Mouse (Mus musculus) MEL (cell line): ENCODE data around the gene Htr2a.
A peak's percentile ranks its signal among the peaks of the same experiment; 100 is the strongest.

ENCODE experiments used
- BHLHE40 ChIP-seq: IDR thresholded peaks from 2 replicates; pipeline ENCODE4 v1.6.1; 2012; ENCODE audit warnings: low read depth, mild to moderate bottlenecking, inconsistent platforms, low read length, improper control_type of control experiment, borderline replicate concordance
- CHD2 ChIP-seq: IDR thresholded peaks from 2 replicates; pipeline ENCODE4 v1.6.1; 2011; ENCODE audit warnings: low read length, improper control_type of control experiment
- CTCF ChIP-seq, 3 experiments: IDR thresholded peaks in 2 of 3; conservative IDR thresholded peaks in 1 of 3; 2 replicates each; pipeline ENCODE4 v1.5.1; 2011 to 2012; ENCODE audit warnings: low read length in 3 of 3, low read depth in 2 of 3, mild to moderate bottlenecking in 2 of 3, improper control_type of control experiment in 1 of 3, inconsistent platforms in 1 of 3, mixed read lengths in 1 of 3, moderate library complexity in 1 of 3; ENCODE audit not compliant: control insufficient read depth in 1 of 3, insufficient read depth in 1 of 3, poor library complexity in 1 of 3, severe bottlenecking in 1 of 3
- EP300 ChIP-seq, 2 experiments: IDR thresholded peaks; 2 replicates each; pipeline ENCODE4 v1.6.1; 2011; ENCODE audit warnings: improper control_type of control experiment in 2 of 2, low read length in 2 of 2, low read depth in 1 of 2, mild to moderate bottlenecking in 1 of 2
- ETS1 ChIP-seq: IDR thresholded peaks from 2 replicates; pipeline ENCODE4 v1.6.1; 2012; ENCODE audit warnings: low read depth, mild to moderate bottlenecking, inconsistent platforms, low read length, improper control_type of control experiment, moderate library complexity
- POLR2A ChIP-seq, 2 experiments: IDR thresholded peaks; 2 replicates each; pipeline ENCODE4 v1.6.1; 2011 to 2012; ENCODE audit warnings: low read length in 2 of 2, mild to moderate bottlenecking in 2 of 2, control low read depth in 1 of 2, improper control_type of control experiment in 1 of 2, low read depth in 1 of 2, moderate library complexity in 1 of 2; ENCODE audit not compliant: control insufficient read depth in 1 of 2, insufficient read depth in 1 of 2, poor library complexity in 1 of 2
- RCOR1 ChIP-seq: IDR thresholded peaks from 2 replicates; pipeline ENCODE4 v1.6.1; 2012; ENCODE audit warnings: low read depth, mild to moderate bottlenecking, inconsistent platforms, low read length, improper control_type of control experiment
- USF2 ChIP-seq, 2 experiments: IDR thresholded peaks; 2 replicates each; pipeline ENCODE4 v1.6.1; 2011 to 2012; ENCODE audit warnings: improper control_type of control experiment in 2 of 2, low read length in 2 of 2, borderline replicate concordance in 1 of 2, inconsistent platforms in 1 of 2, low read depth in 1 of 2, mild to moderate bottlenecking in 1 of 2; ENCODE audit not compliant: insufficient read depth in 1 of 2

GRCm38 (mm10) chr14:74723541-74723940, 82.9 kb downstream of the Htr2a start:
- TF ChIP-seq RCOR1 (no peak), BHLHE40 (no peak), EP300 (IDR thresholded peaks at IDR 0.05; ENCODE audit: low read depth in 1 of 2, low read length in 2 of 2) (no peak), ETS1 (no peak), CHD2 (no peak), CTCF (IDR thresholded peaks at IDR 0.05 in 2 of 3, conservative IDR thresholded peaks at IDR 0.05 in 1 of 3; ENCODE audit: control insufficient read depth in 1 of 3, insufficient read depth in 1 of 3, low read depth in 2 of 3, low read length in 3 of 3, poor library complexity in 1 of 3, severe bottlenecking in 1 of 3) (peak in 2 of 3 experiments; percentile 16 to 23; a peak in 2 of 6 replicates), POLR2A (IDR thresholded peaks at IDR 0.05; ENCODE audit: control insufficient read depth in 1 of 2, insufficient read depth in 1 of 2, low read depth in 1 of 2, low read length in 2 of 2, poor library complexity in 1 of 2) (no peak), USF2 (IDR thresholded peaks at IDR 0.05; ENCODE audit: borderline replicate concordance in 1 of 2, insufficient read depth in 1 of 2, low read depth in 1 of 2, low read length in 2 of 2) (no peak)
